Mouse (Mus musculus) embryonic facial prominence, embryonic 10.5 days (tissue): ENCODE measurements around the gene 4930453N24Rik. TPM values are rescaled to one million over a fixed set of nuclear protein-coding genes. Genes with fewer than 3 reads are reported as not detected.

Source experiments
- polyA plus RNA-seq: library from polyadenylated mRNA; unstranded; fragments of >200 nt; fragmentation: Nextera tagmentation; extraction: Ambion mirVana; gene quantifications from 2 replicates; pipeline ENCODE4 v1.2.1, GENCODE M21; 2016

Gene 4930453N24Rik
- polyA plus RNA-seq, 1 experiment from 2014 or later = 29.2 TPM

Other genes starting within 250 kb of the 4930453N24Rik start
- not detected in 2 replicates for gene Csnka2ip, start 168.8 kb downstream of the 4930453N24Rik start, polyA plus RNA-seq
- gene Zfp654, start 80.5 kb upstream of the 4930453N24Rik start, polyA plus RNA-seq = 5.9 and 6.6 TPM in 2 replicates
- gene Cggbp1, start 80.8 kb upstream of the 4930453N24Rik start, polyA plus RNA-seq = 87.4 and 88.4 TPM in 2 replicates